18 mouse cellular contexts compared by ENCODE assay signal in genomic region chr17:28082863-28083262, GRCm38 (mm10). TPM values are rescaled to one million over a fixed set of nuclear protein-coding genes. Genes with fewer than 3 reads are reported as not detected.
"Had no signal": no experiment of that assay in that cellular context is flagged by ENCODE, and none has a peak within 500 bp of the region (broad histone marks: within the 10 kb centered on the region; RNA-seq: fewer than 3 reads in every experiment).

No protein-coding gene starts in this region.

- ATAC-seq: lung, postnatal 0 days had no signal

- DNase-seq: kidney, adult 2 months; kidney, postnatal 4 days; lung, adult 2 months; lung, postnatal 36 days; midbrain, embryonic 14.5 days; right cerebral cortex, adult 18-20 months; right cerebral cortex, postnatal 25 days; thymus, adult 18-20 months; thymus, postnatal 14 days had no signal

- H3K36me3 ChIP-seq: limb, embryonic 12.5 days; liver, embryonic 15.5 days; midbrain, embryonic 10.5 days; neural tube, embryonic 15.5 days had no signal

- H3K27ac ChIP-seq: layer of hippocampus, adult 2 months; limb, embryonic 12.5 days; liver, embryonic 15.5 days; midbrain, embryonic 10.5 days; neural tube, embryonic 15.5 days had no signal

- H3K4me3 ChIP-seq: layer of hippocampus, adult 2 months; limb, embryonic 12.5 days; liver, embryonic 15.5 days; myocyte; neural tube, embryonic 15.5 days had no signal

- H3K4me2 ChIP-seq: limb, embryonic 12.5 days; liver, embryonic 15.5 days; neural tube, embryonic 15.5 days had no signal

- H3K9me3 ChIP-seq: limb, embryonic 12.5 days; liver, embryonic 15.5 days; midbrain, embryonic 10.5 days; neural tube, embryonic 15.5 days had no signal

- H3K27me3 ChIP-seq: neural tube, embryonic 15.5 days had no signal

- H3K9ac ChIP-seq: limb, embryonic 12.5 days; liver, embryonic 15.5 days; neural tube, embryonic 15.5 days had no signal

RNA-seq across cellular contexts. Expression of gene Tcp11, which starts 2.4 kb away (rescaled TPM):
- total RNA-seq: liver, adult 2 months had no signal
- polyA plus RNA-seq: liver, adult 2 months; myocyte had no signal

RNA-seq across cellular contexts. Expression of gene Scube3, which starts 59.1 kb away (rescaled TPM):
- total RNA-seq: liver, adult 2 months; megakaryocyte, adult 5-6 weeks had no signal
